Mouse (Mus musculus): ENCODE measurements around the gene Ttc21b. TPM values are rescaled to one million over a fixed set of nuclear protein-coding genes. Genes with fewer than 3 reads are reported as not detected.

Gene Ttc21b
- not detected in 2 replicates for polyA plus RNA-seq (2012; ENCODE audit: insufficient read depth, insufficient read length, low replicate concordance, missing spikeins)

DNA sequence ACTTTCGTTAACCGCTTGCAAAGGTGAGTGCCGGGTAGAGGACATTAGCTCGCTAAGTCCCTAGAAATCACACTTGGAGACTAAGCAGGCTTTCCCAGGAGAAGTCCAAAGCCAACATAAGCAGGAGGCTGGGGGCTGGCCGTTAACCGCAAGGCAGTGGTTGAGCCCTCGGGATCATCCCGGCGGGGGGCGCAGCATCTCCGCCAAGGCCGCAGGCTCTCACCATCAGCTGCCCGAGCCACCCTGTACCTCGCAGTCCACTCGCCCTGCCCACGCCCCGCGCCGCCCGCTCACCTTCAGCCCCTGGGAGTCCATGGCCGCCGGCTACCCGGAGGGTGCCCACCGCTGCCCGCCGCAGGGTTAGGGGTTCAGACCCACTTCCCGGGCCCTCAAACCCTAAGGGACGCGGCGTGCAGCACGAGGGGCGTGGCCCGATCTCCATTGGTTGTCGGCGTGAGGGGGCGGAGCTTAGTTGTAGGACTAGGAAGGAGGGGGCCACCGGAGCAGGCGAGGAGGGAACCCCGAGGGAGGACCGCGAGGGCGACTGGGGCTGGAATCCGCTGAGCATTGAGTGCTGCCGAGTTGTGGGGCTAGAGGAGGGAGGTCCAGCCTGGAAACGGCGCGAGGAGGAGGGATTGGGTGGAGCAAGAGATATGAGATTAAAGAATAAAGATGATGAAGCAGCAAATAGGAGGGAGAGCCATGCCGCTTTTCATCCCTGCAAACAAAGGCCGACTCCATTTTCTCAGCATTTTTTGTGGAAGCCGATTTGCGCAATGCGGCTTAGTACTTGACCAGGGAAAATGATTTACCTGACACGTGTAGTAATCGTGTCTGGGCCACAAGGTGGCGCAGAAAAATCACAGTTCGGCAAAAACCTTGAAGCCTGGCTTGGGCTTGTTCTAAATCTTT is at the start of gene Ttc21b:
Gene Ttc21b, minus strand, starts transcription at position 398 of the 912 bp plus-strand sequence.
- Histone ChIP-seq H3K4me1 (ENCODE audit: control insufficient read depth, insufficient read depth, low read length) (no peaks in the 10 kb centered on the region), H3K27ac (ENCODE audit: insufficient read depth, low read depth, low read length) (peak within 1 kb of the TSS; percentile 64), H3K4me3 (ENCODE audit: insufficient read depth, low read depth, low read length) (peak within 1 kb of the TSS; percentile 95)
- TF ChIP-seq CTCF (IDR thresholded peaks at IDR 0.05; ENCODE audit: insufficient read depth, low read depth, low read length) (0 out of 2 replicates have a peak, but pooled peaks have one; percentile 43), POLR2A (IDR thresholded peaks at IDR 0.05; ENCODE audit: insufficient read depth, low read depth, low read length) (peak; percentile 43; the same call in 1 of the 2 replicates)
- WGBS, result under 1% methylated on average over 56 of the region's 56 CpGs

DNA sequence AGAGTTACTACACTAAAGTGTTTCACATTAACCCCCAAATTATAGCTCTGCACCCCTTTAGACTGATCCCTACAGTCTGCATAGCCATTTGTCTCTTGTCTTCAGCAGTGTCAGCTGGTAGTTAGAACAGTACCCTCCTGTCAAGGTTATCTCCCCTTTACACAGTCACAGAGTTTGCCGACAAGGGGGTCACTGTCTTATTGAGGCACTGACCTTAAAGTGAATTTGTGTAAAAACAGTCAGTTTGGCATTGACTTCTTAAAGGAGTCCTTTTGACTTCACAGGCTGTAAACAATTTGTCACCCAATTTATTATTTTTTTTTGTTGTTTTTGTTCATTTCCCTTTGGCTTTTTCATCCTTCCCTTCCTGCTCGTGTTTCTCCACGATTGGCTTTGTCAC is 16.1 kb upstream of the Ttc21b start:
- no peak overlapping the region for H3K4me3 ChIP-seq (ENCODE audit: insufficient read depth, low read depth, low read length)
- no peak for TF ChIP-seq CTCF (IDR thresholded peaks at IDR 0.05; ENCODE audit: insufficient read depth, low read depth, low read length)
- TF ChIP-seq POLR2A (IDR thresholded peaks at IDR 0.05; ENCODE audit: insufficient read depth, low read depth, low read length), result no peak
- H3K4me1 ChIP-seq (ENCODE audit: control insufficient read depth, insufficient read depth, low read length), result no peaks in the 10 kb centered on the region
- no peak overlapping the region for H3K27ac ChIP-seq (ENCODE audit: insufficient read depth, low read depth, low read length)
- WGBS, result 87% methylated on average over 3 of the region's 3 CpGs

DNA sequence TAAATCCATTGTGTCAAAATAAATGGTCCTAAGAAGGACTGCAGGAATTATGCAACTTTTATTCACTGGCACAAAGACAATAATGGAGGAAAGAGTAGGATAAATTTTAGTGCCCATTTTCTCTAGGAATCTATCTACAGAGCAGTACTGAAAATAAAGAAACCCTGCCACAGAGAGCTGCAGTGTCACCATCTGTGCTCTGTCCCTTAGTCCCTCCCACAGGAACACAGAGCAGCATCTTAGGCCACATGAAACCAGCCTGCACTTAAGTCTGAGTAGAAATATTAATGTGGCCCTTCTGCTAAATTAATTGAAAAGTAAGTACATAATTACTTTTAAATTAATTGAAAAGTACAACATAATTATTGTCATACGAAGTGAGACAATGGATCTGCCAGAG is 12.4 kb downstream of the Ttc21b start:
- WGBS, result 32% methylated on average over 1 of the region's 1 CpGs
- no peaks in the 10 kb centered on the region for H3K4me1 ChIP-seq (ENCODE audit: control insufficient read depth, insufficient read depth, low read length)
- H3K27ac ChIP-seq (ENCODE audit: insufficient read depth, low read depth, low read length), result no peak overlapping the region
- no peak overlapping the region for H3K4me3 ChIP-seq (ENCODE audit: insufficient read depth, low read depth, low read length)
- no peak for TF ChIP-seq POLR2A (IDR thresholded peaks at IDR 0.05; ENCODE audit: insufficient read depth, low read depth, low read length)
- no peak for TF ChIP-seq CTCF (IDR thresholded peaks at IDR 0.05; ENCODE audit: insufficient read depth, low read depth, low read length)

DNA sequence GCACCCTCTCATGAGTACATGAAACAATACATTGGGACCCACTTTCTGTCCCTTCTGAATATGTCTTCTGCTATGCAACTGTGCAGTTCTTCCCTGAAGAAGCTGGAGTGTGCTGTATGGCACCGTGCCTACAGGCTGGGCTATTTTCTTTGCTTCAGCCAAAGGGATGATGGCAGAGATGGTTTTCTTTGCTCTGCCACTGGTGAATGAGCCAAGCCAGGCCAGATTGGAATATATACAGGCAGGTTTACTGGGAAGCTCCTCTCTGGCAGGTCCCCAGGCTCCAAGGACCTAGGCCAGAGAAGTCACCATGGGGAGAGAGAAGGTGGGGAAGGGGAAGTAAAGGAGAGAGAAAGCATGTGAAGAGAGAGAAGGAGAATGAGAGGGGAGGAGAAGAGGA is 16.1 kb downstream of the Ttc21b start:
- TF ChIP-seq CTCF (IDR thresholded peaks at IDR 0.05; ENCODE audit: insufficient read depth, low read depth, low read length) (no peak), POLR2A (IDR thresholded peaks at IDR 0.05; ENCODE audit: insufficient read depth, low read depth, low read length) (no peak)
- Histone ChIP-seq H3K27ac (ENCODE audit: insufficient read depth, low read depth, low read length) (no peak overlapping the region), H3K4me3 (ENCODE audit: insufficient read depth, low read depth, low read length) (no peak overlapping the region), H3K4me1 (ENCODE audit: control insufficient read depth, insufficient read depth, low read length) (no peaks in the 10 kb centered on the region)
- 84% methylated on average over 1 of the region's 1 CpGs for WGBS

DNA sequence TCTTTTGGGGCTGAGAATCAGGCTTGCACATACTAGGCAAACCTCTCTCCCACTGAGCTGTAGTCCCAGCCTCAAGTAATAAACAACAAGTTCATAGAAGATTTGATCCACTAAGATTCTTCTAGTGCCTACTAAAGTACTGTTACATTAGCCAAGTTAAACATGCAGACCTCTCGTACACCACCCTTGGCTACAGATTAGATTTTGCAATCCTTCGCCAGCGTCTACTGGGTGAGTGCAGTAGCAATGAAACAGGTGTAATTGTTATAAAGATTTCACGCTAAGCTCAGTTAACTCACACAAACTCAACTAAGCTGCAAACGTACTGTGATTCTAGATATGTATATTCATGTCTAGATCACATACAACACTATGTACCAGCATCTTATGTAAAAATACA is 17.5 kb downstream of the Ttc21b start:
- TF ChIP-seq CTCF (IDR thresholded peaks at IDR 0.05; ENCODE audit: insufficient read depth, low read depth, low read length) (no peak), POLR2A (IDR thresholded peaks at IDR 0.05; ENCODE audit: insufficient read depth, low read depth, low read length) (no peak)
- Histone ChIP-seq H3K4me3 (ENCODE audit: insufficient read depth, low read depth, low read length) (no peak overlapping the region), H3K4me1 (ENCODE audit: control insufficient read depth, insufficient read depth, low read length) (no peaks in the 10 kb centered on the region), H3K27ac (ENCODE audit: insufficient read depth, low read depth, low read length) (no peak overlapping the region)
- WGBS, result 90% methylated on average over 5 of the region's 5 CpGs

DNA sequence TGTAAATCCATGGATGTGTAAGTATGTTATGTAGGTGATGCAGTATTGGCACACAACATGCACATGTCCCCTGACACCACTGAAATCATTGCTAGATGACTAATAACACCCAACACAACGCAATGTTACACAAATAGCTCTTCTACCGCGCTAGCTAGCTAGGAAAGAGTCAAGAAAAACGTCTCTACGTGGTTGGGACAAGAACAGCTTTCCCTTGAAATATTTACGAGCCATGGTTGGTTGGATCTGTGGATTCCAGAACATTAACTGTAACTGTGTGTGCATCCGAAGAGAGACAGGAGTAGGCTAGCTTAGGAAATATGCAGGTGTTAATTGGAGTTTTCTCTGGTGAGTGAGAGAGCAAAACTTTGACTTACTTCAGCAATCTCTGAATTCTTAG is 35.5 kb downstream of the Ttc21b start:
- TF ChIP-seq CTCF (IDR thresholded peaks at IDR 0.05; ENCODE audit: insufficient read depth, low read depth, low read length), result no peak
- no peak for TF ChIP-seq POLR2A (IDR thresholded peaks at IDR 0.05; ENCODE audit: insufficient read depth, low read depth, low read length)
- no peaks in the 10 kb centered on the region for H3K4me1 ChIP-seq (ENCODE audit: control insufficient read depth, insufficient read depth, low read length)
- WGBS, result 93% methylated on average over 7 of the region's 7 CpGs
- no peak overlapping the region for H3K4me3 ChIP-seq (ENCODE audit: insufficient read depth, low read depth, low read length)
- no peak overlapping the region for H3K27ac ChIP-seq (ENCODE audit: insufficient read depth, low read depth, low read length)

DNA sequence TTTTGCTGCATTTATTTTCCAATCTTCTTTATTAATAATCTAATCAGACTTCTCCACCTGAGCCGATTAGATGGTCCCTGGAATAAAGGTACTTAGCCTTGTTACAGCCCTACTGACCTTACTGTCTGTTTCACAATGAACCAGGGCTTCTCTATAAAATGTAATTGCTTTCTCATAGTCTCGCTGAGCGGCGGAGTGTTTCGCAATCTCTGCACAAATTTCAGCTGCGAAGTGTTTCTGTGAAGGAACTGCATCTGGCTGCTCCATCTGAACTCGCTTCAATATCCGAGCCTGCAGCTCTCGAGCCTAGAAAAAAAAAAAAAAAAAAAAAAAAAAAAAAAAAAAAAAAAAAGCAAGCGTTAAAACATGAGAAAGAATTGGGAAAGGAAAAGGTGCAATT is 46.5 kb downstream of the Ttc21b start:
- TF ChIP-seq CTCF (IDR thresholded peaks at IDR 0.05; ENCODE audit: insufficient read depth, low read depth, low read length), result no peak
- TF ChIP-seq POLR2A (IDR thresholded peaks at IDR 0.05; ENCODE audit: insufficient read depth, low read depth, low read length), result no peak
- Histone ChIP-seq H3K27ac (ENCODE audit: insufficient read depth, low read depth, low read length) (no peak overlapping the region), H3K4me3 (ENCODE audit: insufficient read depth, low read depth, low read length) (no peak overlapping the region), H3K4me1 (ENCODE audit: control insufficient read depth, insufficient read depth, low read length) (no peaks in the 10 kb centered on the region)
- 80% methylated on average over 10 of the region's 10 CpGs for WGBS

DNA sequence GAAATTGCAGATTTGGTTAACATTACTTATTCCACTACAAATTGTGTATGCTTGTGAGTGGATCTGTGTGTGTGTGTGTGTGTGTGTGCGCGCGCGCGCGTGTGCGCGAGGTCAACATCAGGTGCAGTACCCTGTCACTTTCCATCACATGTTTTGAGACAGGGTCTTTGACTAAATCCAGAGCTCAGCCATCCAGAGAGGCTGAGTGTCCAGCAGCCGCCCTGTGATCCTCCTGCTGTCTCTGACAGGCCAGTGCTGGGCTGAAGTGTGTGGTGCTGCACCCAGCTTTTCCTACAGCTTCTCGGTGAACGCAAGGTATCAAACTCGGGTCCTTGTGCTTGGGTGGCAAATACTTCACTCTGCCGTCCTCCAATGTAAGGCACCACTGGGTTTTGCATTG is 47.1 kb downstream of the Ttc21b start:
- no peak for TF ChIP-seq CTCF (IDR thresholded peaks at IDR 0.05; ENCODE audit: insufficient read depth, low read depth, low read length)
- TF ChIP-seq POLR2A (IDR thresholded peaks at IDR 0.05; ENCODE audit: insufficient read depth, low read depth, low read length), result no peak
- no peaks in the 10 kb centered on the region for H3K4me1 ChIP-seq (ENCODE audit: control insufficient read depth, insufficient read depth, low read length)
- H3K4me3 ChIP-seq (ENCODE audit: insufficient read depth, low read depth, low read length), result no peak overlapping the region
- H3K27ac ChIP-seq (ENCODE audit: insufficient read depth, low read depth, low read length), result no peak overlapping the region
- WGBS, result 95% methylated on average over 13 of the region's 13 CpGs

DNA sequence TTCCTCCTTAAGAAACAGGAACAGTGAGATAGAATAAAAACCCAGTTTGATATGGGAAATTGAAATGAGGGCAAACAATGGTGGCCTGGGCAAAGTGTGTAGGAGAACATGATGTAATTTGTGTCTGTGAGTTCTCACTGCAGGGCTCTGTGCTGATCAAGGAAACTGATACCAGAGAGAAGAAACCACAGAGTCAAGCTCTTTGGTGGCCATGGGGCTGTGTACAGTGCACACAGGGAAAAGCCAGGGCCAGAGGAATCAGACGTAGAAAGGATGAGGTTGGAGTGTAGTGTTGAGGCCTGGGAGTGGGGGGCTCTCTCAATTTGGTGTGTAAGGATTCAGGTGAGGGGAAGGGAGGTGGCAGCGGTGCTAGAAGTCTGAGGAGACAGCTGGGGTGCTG is 49.6 kb downstream of the Ttc21b start:
- TF ChIP-seq POLR2A (IDR thresholded peaks at IDR 0.05; ENCODE audit: insufficient read depth, low read depth, low read length) (no peak), CTCF (IDR thresholded peaks at IDR 0.05; ENCODE audit: insufficient read depth, low read depth, low read length) (no peak)
- 88% methylated on average over 2 of the region's 2 CpGs for WGBS
- H3K4me1 ChIP-seq (ENCODE audit: control insufficient read depth, insufficient read depth, low read length), result no peaks in the 10 kb centered on the region

More for the DNA sequence above, 49.6 kb downstream of the Ttc21b start:
- H3K4me3 ChIP-seq (ENCODE audit: insufficient read depth, low read depth, low read length), result no peak overlapping the region
- H3K27ac ChIP-seq (ENCODE audit: insufficient read depth, low read depth, low read length), result no peak overlapping the region

Data from olfactory bulb, adult 2 months (tissue).